Mouse (Mus musculus) 3T3-L1 (cell line): Measurements from ENCODE around the gene Scyl1.
"Not testable (repeated sequence)": the region's sequence is repeated elsewhere in the genome, so short reads cannot be mapped to it uniquely, and the experiment has no call there.

ENCODE experiments used
- DNase-seq: peaks from one replicate; pipeline ENCODE4 v3.0.0-alpha.2; 2015; ENCODE audit warnings: low read depth, low spot score

The Scyl1 gene

DNA sequence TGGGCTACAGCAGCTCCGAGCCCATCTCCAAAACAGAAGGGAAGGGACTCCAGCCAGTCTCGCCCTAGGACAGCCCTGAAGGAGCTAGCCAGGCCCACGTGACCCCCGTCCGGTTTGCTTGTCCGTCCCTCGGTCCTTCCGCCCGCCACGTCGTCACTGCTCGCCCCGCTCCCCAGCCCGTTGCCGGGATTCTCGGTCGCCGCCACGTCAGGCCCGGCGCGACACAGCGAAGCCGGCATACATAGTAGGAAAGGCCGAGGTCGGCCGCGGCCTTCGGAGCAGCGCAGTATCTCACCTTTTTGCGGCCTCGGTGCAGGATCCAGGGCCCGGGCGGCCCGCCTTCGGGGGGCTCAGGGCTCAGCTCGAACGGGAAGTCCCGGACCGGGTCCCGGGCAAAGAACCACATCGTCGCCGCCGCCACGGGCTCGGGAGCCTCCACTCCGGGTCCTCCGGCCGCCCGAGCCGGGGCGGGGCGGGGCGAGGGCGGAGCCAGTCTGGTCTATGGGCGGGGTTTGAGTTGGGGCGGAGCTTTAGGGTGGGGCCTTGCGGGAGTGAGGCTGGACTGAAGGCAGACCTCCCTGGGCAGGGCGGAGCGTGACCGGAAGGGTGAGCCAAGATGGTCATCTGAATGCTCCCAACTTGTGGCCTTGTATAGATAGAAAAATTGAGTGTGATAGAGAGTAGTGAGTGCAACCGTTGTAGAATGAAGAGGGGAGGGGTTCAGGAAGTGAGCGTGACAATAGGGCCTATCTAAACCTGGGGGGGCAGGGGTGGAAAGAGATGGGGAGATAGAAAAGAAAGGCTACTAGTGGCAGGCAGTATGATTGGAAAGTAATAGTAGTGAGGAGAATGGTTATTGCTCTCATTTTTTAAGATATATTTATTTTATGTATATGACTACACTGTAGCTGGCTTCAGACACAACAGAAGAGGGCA, at the start of gene Scyl1:
Scyl1 (minus strand) TSS at position 495 of the 936 bp plus-strand sequence.
- DNase-seq = peak; percentile 93

DNA sequence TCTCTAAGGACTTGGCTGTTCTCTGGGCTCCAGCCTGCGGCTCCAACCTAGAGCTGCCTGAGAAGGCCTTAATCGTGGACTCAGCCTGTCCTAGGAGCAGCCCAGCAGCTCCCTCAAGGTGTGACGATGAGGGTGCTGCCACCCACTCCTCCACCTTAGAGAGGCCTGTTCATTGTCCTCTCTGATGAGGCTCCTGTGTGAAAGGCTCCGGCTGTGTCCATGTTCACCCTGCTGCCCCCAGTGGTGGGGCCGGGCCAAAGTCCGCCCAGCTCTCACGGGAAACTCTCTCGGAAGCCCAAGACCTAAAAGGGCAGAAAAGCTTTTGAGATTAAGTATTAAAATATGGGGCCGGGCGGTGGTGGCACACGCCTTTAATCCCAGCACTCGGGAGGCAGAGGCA, 48.3 kb upstream of the Scyl1 start:
- DNase-seq = peak; percentile 48

DNA sequence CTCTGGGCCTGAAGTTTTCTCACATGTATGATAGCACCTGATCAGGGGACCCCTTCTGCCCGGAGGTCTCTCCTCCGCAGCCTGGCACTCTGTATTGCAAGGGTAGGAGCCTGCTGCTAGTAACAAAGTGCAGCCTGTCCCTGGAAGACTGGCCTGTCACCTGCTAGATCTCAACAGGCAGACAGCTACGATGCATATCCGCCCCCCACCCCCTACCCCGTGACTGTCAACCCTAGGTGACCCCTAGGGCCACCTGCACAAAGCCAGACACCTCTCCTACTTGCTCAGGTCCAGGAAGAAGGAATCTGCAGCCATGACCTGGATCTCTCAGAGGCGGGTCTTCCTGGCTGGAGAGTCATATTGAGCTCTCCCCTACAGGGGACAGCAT, 47.4 kb upstream of the Scyl1 start:
- no peak for DNase-seq

DNA sequence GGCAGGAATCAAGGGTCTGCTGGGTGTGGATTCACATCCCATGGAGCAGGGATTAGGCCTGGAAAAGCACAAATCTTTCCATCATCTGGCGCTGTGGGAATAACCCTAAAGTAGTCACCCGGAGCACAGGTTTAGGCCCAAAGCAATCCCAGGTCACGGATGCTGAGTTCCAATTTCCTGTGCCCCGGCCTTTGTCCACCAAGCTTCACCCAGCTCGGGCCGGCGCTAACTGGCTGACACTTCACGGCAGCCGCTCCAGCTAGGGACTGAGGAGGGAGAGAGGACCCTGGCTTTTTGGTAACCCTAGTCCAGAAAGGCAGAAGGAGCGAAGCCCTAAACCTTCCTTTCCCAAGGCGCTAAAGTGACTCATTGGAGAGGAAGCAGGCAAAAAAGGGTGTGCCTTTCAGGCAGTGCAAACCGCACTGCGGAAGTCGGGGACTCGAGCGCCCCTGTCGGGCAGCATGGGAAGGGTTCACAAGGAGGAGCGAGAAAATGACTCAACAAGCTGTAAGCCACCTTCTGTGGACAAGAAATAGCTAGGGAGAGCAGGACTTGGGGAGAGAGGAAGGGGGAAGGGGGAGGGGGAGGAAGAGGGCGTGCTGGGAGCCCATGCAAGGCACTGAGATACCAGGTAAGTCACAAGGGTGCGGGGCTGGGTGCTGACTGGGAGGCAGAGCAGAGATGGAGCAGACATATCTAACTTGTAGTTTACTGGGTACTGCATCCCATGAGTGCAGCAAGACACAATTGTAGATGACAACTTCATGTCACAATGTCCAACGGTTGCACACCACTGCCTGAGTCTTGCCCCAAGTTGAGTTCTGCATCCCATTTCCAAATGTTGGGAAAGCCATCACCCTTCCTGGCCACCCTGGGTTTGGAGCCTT, 46.7 kb upstream of the Scyl1 start:
- DNase-seq = peak; percentile 98

DNA sequence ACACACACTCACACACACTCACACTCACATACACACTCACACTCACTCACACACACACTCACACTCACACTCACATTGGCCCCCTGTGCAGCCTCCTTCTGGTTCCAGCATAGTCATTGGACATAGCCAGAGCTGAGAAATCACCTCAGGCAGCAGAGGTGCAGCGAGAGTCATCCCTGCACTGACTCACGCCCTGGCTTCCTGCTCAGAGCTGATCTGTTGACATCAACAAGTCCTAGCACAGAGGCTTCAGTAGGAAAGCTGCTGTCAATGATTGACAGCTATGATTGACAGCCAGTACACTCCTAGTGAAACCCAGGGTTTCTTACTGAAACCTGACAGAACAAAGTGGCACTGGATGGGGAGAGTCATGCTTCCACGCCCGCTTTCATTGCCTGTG, 44.7 kb upstream of the Scyl1 start:
- DNase-seq = peak; percentile 91

DNA sequence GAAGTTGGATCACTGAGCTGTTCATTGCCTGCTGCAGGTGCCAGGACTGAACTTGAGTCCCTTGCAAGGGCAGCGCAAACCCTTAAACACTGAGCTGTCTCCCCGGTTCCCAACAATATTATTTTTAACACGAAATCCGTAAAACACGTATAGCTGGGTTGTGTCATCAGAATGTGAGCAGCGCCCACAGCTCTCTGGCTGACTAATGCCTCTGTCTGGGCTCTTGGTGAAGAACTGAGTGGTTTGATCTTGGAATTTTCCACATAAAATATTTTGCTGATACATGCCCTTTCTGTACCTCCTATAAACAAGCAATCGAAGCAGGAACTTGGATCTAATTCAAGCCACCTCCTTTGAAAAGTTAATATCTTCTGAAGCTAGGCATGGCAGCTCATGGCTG, 43.8 kb upstream of the Scyl1 start:
- peak; percentile 94 for DNase-seq

DNA sequence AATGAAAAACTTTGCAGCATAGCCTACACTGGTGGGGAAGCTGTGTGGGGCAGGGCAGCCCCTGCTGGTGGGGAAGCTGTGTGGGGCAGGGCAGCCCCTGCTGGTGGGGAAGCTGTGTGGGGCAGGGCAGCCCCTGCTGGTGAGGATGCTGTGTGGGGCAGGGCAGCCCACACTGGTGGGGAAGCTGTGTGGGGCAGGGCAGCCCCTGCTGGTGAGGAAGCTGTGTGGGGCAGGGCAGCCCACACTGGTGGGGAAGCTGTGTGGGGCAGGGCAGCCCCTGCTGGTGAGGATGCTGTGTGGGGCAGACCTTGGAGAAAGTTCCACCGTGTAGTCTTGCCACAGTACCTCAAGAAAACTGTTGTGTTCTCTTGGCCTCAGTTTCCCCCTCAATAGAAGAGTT, 42.8 kb upstream of the Scyl1 start:
- not testable (repeated sequence) for DNase-seq

DNA sequence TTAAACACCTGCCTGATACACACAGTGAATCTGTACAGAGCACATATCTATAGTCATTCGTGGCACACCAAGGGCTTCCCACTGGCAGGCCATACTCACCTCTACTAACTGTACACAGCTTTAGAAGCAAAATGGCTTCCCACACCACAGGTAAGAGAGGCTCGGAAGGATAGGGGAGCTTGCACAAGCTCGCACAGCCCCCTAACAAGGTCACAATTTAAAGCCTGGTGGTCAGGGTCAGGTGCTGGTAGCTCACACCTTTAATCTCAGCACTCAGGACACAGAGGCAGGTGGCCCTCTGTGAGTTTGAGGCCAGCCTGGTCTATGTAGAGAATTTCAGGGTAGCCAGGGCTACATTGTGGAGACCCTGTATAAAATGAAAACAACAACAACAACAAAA, 42.3 kb upstream of the Scyl1 start:
- DNase-seq = no peak

DNA sequence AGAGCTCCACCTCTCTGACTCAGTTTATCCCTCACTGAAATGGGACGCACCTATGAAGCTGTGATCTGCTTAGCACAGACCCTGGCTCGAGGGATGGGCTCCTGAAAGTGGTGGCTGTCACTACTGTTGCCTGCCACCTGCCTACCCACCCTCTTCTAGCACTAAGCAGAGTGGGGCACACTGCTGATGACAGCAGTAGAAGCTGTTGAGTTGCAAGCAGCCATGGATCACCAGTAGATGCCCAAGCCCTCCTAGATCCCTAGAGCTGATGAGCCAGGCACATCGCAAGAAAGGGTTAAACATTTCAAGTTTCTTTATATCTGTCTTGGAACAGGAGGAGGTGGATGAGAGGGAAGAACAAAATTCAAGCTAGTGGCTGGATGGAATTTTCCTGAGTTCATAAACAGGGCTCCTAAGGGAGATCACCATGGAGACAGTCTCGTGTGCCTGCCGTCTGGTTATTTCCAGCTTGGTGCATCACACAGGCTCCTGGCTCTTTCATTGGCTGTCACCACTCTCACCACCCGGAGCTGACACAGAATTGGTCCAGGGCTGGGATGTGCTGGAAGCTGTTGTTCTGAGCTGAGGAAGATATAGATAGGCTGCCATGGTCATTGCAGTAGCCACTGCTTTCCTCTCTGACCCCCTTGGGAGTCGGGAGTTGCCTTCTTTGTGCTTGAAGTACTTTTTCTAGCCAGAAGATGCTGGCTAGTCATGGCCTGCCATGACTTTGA, 40.7 kb upstream of the Scyl1 start:
- DNase-seq = peak; percentile 99

DNA sequence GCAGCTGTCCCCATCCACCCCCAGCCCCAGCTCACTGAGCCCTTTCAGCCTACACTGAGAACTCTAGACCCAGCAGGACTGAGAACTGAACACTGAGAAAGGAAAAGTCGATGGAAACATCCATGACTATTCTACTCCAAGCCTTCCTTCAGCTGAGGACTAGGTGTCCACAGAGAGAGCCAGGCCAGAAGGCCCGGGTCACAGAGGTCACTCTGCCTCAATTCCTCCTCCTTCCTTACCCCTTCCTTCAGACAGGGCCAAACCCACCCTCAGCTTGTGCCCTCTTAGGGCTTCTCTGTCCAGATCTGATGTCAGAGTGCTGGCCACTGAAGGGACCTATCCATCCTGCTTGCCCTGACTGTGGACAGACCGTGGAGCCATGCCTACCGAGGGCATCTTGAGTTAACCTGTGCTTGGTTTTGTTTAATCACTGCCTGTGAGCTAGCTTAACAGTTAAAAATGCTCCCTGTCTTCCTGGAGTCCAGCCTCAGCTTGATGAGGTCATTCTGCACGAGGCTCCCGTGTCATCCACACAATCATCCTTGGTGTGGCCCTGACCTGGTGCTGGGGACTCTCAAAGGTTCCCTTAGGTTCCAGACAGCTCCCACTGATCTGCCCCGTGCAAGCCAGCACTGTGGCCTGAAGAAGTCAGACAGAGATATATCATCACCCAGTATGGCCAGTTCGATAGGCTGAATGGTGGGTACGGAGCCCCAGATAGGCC, 39.8 kb upstream of the Scyl1 start:
- DNase-seq = peak; percentile 53

DNA sequence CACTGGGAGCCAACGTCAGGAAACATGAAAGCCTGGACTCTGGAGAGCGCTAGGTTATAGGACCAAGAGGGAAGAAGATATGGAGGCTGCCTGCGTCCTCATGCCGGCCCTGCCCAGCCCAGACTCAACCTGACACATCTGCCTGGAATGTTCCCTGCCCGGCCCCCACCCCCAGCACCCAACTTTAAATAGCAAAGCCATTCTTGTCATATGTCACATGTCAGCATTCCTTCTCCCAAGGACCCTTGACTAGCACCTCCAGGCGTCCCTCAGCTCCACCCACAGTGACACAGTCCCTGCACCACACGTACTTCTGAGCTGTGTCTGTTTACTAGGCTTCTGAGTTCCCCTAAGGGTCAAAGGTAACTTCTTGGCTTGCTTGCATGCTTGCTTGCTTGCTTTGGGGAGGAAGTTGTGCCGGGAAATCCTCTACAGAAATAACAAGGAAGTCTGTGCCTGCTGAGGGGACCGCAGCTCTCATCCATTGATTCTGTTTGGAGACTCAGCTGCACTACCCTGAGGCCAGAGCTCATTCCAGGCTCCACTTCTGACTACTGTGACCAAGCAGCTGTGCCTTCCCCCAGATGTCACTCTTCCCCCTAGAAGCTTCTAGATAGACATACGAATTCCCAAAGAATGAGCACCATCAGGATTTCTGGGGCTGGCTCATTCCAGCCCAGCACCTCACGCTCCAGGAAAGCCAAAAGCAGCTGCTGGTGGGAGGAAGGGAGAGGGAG, 39.1 kb upstream of the Scyl1 start:
- peak; percentile 89 for DNase-seq

DNA sequence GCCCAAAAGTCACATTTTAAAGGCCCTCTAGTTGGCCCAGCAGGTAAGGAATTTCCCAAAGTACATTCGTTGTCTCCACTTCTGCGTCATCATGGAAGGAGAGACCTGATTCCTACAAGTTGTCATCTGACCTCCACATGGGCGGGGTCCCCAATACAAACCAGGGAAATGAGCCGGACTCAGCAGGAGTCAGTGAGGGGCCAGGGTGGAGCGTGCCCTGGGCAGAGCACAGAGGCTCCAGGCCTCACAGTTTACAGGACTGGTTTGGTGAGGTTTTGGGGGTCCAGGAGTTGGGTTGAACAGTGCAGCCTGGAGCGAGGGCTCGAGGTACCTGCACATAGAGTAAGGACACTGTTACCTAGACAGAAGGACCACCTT, 38.5 kb upstream of the Scyl1 start:
- peak; percentile 76 for DNase-seq

DNA sequence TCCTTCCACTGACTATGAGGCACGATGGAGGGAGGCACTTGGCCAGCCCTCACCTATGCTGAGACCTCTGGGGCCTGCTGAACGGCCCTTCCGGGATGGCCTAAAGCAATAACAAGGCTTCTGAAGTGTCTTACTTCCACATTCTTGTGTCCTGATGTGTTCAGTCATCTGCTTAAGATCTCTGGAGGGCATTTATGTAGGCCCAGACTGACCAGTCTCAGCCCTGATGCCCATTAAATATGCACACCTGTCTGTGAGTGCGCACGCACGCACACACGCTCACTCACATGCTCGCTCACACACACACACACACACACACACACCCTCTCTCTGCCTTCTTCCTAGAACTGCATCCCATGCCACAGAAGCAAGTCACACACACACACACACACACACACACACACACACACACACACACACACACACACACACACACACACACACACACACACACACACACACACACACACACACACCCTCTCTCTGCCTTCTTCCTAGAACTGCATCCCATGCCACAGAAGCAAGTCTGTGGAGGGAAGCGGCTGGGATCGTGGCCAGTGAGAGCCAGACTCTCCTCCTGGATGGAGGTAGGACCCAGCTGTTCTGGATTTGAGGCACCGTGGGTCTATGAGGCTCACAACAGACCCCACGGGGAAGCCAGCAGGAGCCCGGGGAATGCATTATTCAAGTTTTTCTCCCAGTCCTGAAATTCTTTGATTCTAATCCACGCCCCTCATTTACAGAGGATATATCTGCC, 37.9 kb upstream of the Scyl1 start:
- DNase-seq = peak; percentile 74

DNA sequence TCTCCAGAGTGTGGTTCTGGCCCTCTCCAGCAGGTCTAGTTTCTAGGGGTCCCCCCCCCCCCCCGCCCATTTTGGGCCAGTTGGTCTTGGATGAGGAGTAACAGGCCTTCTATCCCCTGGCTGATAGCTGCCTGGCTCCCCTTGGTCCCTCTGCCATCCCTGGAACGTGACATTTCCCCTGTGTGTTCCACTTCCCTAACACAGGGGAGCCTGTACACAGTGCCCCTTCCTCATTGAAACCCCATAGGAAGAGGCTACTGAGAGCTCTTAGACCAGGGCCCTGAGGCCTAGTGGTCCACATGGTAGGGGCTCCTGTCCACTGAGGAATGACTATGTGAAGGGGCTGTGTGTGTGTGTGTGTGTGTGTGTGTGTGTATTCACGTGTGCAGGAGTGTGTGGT, 36.5 kb upstream of the Scyl1 start:
- DNase-seq = no peak

DNA sequence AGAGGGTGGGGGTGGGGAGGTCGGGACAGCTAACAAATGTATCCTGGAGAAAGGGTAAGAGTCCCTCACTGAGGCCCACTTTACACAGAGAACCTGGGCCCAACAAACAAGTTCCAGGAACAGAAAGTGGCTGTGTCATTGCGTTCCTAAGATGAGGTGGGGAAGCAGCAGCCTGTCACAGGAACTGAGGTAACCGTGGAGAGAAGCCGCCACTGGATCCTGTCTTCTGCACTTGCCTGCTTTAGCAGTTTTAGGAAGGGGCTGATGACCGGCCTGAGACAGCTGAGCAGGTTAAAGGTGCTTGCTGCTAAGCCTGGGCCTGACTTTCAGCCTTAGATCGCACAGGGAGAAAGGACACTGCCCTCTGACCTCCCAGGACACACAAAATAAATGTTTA, 35.6 kb upstream of the Scyl1 start:
- no peak for DNase-seq

DNA sequence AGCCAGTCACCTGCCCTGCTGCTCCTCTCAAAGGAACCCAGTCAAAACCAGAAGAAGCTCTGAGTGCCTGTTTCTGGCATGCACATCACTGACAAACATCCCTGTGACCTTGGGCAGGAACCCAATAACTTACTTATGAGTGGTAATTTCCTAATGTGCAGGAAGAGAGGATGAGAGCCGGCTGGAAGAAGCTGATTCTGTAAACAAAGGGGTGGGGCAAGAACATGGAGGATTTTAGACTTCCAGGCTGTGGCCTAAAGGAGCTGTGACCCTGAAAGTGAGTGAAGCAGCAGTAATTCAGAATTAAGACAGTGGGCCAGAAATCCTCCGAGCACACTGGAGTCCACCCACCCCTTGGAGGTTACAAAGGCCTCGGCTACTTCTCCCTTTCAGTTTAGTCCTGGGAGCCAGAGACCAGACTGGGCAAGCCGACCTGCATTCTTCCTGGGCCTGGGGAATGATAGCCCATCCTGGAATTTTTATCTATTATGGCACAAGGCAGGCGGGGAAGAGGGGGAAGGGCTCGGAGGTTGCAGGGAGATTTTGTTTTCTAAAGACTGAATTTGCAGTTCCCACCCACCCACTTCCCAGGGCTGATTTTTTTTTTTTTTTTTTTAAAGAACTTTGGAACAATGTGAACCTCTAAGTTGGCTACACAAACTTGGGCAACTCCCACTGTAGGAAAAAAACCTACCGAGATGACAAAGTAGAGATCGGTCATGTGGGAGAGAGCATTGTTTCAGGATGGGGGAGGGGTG, 35.0 kb upstream of the Scyl1 start:
- DNase-seq = peak; percentile 91

DNA sequence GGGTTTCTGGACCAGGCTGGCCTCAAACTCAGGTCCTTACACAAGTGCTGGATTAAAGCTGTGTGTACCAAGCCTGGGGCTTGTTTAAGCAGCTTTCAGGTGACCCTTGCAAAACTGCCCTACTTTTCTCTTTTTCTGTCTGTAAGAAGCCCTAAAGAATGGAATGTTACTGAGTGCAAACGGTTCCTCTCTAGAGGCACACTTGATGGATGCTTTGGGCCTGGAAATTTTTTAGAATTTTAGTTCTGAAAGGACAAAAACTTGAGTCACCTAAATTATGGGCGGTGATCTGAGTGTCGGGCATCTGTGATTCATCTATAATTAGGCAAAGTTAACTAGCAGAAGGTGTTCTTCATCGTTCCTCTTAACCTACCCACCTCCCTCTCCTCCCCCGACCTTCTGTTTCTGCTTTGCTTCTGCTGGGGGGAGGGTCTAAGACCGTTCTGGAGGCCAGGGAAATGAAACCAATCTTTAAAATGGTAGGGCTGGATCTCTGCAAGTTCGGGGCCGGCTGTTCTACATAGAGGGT, 33.2 kb upstream of the Scyl1 start:
- DNase-seq = peak; percentile 70

DNA sequence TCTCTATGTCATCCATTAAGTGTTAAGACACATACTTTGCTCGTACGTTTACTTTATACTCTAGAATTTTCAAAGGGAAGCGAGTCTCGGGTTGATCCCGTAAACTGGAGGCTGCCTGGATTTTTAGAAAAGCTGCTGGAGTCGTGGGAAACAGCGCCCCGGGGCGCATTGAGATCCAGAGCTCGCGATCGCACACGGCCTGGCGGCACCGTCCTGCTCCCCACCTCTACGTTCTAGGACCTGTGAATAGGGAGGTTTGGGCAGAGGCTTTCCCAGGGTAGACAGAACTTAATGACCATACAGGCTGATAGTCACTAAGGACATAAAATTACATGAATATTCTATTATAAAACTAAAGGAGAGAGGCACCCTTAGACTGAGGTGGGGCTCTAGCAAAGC, 32.7 kb upstream of the Scyl1 start:
- DNase-seq = peak; percentile 81
